Mouse (Mus musculus) adrenal gland, postnatal 14 days (tissue): Measurements from ENCODE around the gene Masp2. TPM values are rescaled to one million over a fixed set of nuclear protein-coding genes. Genes with fewer than 3 reads are reported as not detected.

Experiments
- DNase-seq: peaks from one replicate; pipeline ENCODE4 v3.0.0; 2021; ENCODE audit warnings: mixed read lengths
- total RNA-seq: library from RNA; stranded (reverse); gene quantifications from 2 replicates; pipeline ENCODE4 v1.2.3, GENCODE M21; 2021

Gene Masp2
- total RNA-seq, 1 experiment from 2014 or later: 32.8 TPM

DNA sequence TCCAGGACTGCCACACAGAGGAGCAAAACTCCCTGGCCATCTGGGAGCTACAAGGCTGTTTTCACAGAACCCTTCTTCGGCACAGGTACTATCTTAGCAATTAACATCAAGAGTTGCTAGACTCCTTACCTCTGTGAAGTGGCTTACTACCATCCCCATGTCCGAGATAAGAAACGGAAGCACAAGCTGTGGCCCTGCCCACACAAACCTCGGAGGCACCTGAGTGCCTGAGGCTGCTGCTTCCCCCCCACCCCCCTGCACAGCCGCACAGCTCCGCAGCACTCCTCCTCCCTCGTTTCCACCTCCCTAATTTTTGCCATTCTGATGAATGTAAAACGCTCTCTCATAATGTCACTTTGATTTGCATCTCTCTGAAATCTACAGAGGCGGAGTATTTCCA lies 35.9 kb downstream of the Masp2 start:
- no peak for DNase-seq

- DNase-seq: no peak
Observed at GRCm38 (mm10) chr4:148639455-148639854, 37.1 kb downstream of the Masp2 start.

DNA sequence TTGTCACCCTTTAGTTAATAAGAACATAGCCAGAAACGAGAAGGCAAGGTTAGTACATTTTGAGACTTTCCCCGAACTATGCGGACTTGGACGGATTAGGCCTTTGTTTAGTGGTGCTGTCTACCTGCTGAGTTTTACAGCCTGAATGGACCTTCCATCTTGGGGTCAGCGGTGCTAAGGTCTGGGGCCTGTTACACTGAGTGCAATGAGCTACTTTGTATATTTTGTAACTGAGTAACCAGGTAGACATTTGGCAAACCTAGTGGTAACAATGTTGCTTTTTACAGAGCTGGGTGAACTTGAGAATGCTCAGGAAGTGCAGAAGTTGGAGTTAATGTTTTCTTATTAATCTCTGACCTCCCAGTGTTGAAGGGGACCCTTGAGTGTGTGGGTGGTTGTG lies 38.8 kb downstream of the Masp2 start:
- no peak for DNase-seq

DNA sequence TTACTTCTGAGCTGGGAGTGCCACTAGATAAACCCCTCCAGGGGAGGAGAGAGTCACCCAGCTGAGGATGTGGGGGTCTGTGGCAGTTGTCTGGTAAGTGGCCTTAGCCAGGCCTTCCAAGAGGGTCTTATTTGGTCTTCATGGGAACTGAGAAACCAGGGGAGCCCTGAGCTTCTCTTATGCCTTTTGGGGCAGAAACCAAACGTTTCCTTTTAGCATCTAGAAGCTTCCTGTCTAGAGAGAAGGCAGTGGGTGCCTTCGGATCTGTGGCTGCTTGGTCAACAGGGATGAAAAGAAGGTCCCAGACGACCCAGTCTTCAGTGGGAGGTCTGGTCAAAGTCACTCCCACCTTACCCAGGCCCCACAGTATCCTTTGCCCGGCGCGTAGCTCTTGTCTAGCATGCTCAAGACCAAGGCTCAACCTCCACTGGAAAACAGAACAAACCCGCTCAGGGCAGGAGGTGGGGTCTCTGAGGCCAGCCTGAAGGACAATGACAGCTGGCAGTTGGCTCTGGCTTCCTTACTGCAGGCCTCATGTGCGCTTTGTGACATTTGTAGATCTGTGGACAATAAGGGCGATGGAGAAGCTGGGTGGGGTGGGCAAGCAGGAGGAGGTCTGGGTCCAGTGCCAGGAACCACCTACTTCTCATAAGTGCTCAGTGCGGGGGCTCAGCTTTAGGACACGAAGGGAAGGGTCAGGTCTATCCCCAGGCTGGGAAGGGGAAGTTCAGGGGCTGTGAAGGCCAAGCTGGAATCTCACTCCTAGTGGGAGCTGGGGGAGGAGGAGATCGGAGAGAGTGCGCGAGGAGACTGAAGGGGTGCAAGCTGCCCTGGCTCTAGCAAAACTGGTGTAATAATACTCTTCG lies 41.2 kb downstream of the Masp2 start, which contains the start of gene Gm572:
Gene Gm572 (plus strand): TSS at position 27 of the 866 bp plus-strand sequence.
- DNase-seq: peak; percentile 28

GRCm38 (mm10) chr4:148644157-148644511 lies 41.8 kb downstream of the Masp2 start:
- peak; percentile 84 for DNase-seq

- DNase-seq: no peak
Observed at GRCm38 (mm10) chr4:148644926-148645325, 42.6 kb downstream of the Masp2 start.

DNA sequence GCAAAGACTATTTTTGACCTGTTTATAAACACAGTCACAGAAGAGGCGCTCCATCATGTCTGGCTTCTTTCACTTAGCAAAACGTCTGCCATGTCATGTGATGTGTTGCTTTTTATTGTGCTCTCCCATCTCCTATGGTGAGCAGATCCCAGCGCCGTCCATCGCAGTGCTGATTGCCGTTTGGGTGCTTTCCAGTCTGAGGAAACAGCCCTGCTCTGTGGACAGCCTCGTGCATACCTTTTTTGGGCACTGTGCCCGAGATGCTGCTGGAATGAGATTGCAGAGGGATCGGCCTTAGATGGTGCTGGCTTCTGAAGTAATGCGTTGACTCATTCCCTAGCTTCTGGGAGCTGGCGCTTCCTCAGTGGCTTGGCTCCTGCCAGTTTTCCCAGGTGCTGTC lies 44.3 kb downstream of the Masp2 start:
- DNase-seq: peak; percentile 77

GRCm38 (mm10) chr4:148649309-148649708 lies 47.0 kb downstream of the Masp2 start:
- DNase-seq: no peak

DNA sequence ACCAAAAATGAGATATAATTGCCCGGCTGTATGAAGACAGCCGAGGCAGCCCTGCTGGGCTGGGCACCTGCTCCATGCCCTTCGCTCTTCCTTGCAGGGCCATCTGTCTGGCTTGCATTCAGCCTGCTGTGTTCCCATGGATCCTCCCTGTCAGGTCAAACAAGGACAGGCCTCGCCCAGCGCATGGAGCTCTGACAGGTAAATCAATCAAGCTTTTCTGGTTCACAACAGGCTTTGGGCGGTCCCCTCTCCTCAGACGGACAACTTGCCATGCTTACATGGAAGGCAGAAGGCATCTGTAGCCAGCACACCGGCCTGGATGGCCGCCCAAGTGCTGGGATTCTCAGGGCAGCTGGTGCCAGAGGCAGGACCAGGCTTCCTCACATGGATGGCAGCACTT lies 48.7 kb downstream of the Masp2 start:
- DNase-seq: peak; percentile 68

DNA sequence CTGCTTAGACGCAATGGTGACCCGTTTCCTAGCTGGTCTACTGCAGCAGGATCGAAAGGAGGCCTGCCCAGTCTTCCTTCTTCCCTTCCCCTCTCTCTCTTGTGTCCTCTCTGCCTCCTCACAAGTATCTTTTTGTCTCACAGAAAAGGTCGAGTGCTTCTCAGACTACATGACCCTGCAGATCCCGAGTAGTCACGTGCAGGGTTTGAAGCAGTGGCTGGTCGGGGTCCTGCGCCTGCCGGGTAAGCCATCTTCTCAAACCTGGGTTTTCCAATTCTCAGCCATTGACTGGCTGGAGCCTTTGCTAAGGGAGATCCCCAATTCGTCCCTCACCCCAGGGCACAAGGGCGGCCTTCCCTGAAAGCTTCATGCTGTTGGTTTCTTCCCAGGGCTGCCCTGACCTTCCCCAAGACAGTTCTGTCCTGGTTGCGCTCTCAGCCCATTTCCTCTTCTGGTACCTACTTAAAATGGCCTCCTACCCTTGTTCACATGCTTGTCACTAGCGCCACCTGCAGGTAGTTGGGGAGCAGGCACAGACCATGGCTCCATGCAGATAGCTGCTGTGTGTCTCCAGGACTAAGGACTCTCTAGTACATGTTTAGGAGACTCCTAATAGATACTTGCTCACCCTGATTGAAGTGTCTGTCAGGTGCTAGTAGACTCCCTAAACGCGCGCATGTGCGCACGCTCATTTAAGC lies 52.5 kb downstream of the Masp2 start:
- peak; percentile 76 for DNase-seq

GRCm38 (mm10) chr4:148656691-148657258 lies 54.4 kb downstream of the Masp2 start:
- DNase-seq: peak; percentile 18

- DNase-seq: no peak
Observed at GRCm38 (mm10) chr4:148657776-148658175, 55.4 kb downstream of the Masp2 start.

DNA sequence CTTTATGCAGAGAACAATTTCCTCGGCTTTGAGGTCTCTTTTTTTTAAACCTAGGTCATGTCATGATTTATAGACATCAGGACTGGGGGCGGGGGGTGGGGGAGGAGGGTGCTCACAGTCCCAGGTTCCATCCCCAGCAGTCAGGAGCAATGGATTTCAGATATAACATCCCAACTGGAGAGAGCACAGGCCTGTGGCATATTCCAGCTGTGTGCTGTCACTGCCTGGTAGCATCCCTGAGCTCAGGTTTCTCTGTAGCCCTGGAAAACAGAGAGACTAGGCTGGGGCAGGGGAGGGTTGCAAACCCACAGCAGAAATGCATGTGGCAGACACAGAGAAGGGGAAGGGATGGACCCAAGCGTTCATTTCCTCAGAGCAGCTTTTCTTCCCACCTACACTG lies 57.8 kb downstream of the Masp2 start:
- no peak for DNase-seq

DNA sequence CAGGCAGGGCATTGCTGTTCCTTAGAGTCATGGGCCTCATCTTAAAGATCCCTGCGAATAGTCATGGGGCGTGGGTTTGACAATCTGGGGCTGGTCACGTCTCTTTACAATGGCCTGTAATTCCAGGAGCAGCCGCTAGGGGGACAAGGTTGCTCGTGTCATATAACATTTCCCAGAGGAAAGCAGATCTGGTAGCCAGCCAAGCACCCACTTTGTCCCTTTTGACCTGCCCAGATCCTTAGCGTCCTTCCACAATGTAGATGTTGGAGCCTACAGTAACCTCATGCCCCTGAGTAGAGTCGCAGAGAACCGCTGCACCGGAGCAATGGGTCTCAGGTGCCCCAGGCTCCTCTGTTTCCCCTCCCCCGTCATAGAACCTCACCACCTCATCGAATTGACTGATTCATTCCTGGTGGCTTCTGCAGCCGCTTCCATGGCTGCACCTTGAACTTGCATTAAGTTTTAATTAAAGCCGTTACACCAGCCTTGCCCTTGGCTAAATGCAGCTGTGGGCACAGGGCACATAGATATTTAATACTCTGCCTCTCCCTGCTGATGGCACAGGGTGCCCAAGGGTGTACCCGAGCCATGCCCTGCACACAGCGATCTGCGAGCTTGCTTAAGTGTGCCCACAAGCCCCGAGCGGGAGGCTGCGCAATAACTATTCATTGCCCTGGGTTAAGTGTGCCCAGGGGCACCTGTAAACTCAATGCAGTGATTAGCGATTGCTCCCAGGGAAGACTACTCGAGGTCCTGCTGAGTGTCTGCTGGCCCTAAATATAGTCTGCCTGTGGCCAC lies 60.0 kb downstream of the Masp2 start:
- peak; percentile 88 for DNase-seq

DNA sequence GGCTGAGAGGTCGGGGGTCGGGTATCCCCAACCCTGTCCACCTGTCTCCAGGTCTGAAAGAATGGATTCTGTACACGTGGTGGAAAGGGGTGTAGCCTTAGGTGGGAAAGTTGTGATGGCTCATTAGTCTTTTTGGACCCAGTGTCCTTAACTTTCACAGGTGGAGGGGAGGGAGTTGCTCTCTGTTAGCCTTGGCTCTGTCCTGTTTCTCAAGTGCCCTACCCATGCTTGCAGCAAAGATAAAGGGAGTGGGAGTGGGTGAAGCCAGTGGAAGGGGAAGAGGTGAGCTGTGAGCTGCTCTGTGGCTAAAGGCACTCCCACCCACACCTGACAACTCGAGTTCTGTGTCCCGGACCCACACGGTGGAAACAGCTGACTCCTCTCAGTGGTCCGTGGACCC lies 61.0 kb downstream of the Masp2 start:
- DNase-seq: no peak

GRCm38 (mm10) chr4:148664021-148664420 lies 61.7 kb downstream of the Masp2 start:
- no peak for DNase-seq

Other genes with a start within 250 kb of the Masp2 start
- gene Ubiad1, start 157.8 kb upstream of the Masp2 start, total RNA-seq: 20.0 and 21.8 TPM in 2 replicates
- 65.5 and 67.5 TPM in 2 replicates for gene Mtor, start 153.9 kb upstream of the Masp2 start, total RNA-seq
- 1.4 and 2.3 TPM in 2 replicates for gene Angptl7, start 102.1 kb upstream of the Masp2 start, total RNA-seq
- 49.5 and 56.3 TPM in 2 replicates for gene Exosc10, start 44.1 kb upstream of the Masp2 start, total RNA-seq
- gene Srm, start 11.1 kb upstream of the Masp2 start, total RNA-seq: 69.7 and 92.4 TPM in 2 replicates
- 290 and 302 TPM in 2 replicates for gene Tardbp, start 24.5 kb downstream of the Masp2 start, total RNA-seq
- gene Gm572, start 40.8 kb downstream of the Masp2 start, total RNA-seq: not detected in 2 replicates
- gene Casz1, start 201.9 kb downstream of the Masp2 start, total RNA-seq: 7.0 and 7.2 TPM in 2 replicates